Mouse (Mus musculus) left cerebral cortex, adult 18-20 months (tissue): ENCODE data around the gene Cntrl. TPM values are rescaled to one million over a fixed set of nuclear protein-coding genes. Genes with fewer than 3 reads are reported as not detected.
A peak's percentile ranks its signal among the peaks of the same experiment; 100 is the strongest.

Source experiments
- DNase-seq, 2 experiments: peaks; one replicate each; pipeline ENCODE4 v3.0.0; 2021 to 2022; ENCODE audit warnings: low spot score in 2 of 2, mixed read lengths in 1 of 2
- total RNA-seq, 2 experiments: library from RNA; stranded (reverse); gene quantifications; 2 replicates each; pipeline ENCODE4 v1.2.3; 2021

Cntrl gene
- total RNA-seq, 2 experiments from 2014 or later, result 6.8 to 8.2 TPM

- no peak for DNase-seq
These were observed 15.4 kb downstream of the Cntrl start for GRCm38 (mm10) chr2:35124716-35125115.

DNA sequence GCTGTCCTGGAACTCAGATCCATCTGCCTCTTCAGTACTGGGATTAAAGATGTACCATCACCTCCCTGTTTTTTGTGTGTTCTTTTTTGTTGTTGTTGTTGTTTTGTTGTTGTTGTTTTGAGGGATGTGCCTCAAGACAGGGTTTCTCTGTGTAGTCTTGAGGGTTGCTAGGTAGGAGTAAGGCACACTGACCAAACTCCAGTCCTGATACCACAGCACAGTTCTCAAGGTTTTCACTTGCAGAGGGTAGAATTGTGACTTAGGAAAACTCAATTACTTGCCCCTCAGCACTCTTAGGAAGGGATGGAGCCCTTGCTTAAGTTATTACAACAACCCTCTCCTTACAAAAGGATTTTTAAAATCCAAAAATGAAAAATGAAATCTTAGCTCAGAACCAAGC lies 22.2 kb downstream of the Cntrl start:
- no peak for DNase-seq

DNA sequence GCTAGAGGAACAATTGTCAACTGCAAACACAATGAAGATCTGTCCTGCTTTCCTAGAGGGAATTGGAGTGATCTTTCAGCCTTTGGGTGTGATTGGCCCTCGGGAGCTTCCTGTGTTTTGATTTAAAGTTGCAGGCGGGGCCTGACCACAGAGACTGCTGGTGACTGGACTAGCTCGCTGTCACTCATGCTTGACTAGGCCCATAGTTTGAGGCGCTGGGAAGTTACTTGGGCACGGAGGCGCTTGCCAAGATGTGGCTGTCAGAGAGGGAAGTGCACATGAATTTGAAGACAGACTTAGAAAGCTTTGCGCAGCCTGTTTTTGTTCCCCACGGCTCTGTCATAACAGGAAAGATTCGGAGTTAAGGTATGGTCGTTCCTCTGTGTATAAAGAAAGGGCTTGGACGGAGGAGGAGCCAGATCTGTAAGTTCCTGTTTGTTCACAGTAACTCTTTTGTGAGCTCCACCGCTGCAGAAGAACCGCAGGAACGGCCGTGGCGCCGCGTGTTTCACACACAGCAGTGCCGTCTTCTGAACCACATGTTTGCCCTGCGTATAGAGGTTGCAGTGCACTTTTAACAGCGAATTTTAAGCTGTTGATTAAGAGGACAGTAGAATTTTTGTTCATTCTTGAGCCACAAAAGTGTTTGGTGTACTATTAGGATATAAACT lies 22.8 kb downstream of the Cntrl start:
- peak; percentile 94 to 95 for DNase-seq

- no peak for DNase-seq
These were observed 23.4 kb downstream of the Cntrl start for GRCm38 (mm10) chr2:35132662-35133055.

GRCm38 (mm10) chr2:35133891-35134290 lies 24.6 kb downstream of the Cntrl start:
- DNase-seq, result no peak

DNA sequence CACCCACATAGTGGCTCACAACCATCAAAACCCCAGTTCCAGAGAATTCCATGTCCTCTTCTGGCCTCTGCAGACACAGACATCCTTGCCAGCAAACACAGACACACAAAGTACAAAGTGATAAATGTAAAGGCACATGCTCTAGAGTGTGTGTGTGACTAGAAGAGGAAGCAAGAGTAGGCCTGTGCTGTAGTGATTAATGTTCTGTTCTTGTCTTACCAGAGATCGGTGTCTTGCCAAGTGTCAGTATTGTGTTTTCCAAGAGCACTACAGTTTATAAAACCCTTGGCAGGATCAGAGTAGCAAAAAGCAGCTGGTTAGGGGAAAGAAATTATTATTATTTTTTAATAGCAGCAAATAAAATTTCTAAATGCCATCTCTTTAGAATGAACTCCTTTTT lies 29.3 kb downstream of the Cntrl start:
- no peak for DNase-seq

DNA sequence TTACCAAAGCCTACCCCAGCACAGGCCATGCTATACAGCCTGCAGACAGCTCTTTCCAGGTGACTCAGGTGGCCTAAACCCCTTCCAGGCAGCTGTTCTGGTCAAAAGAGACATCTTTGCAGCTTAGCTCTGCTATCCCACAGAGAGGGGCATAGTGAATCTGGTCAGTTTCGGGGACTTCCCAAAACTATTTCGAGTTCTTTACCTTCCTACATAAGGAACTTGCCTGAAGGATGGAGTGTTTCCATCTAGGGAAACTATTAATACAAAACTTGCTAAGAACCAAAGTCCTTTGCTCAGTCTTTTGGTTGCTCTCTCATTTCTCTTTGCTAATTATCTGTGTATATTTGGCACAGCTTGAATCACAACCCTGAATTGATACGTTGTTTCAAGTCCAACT lies 32.4 kb downstream of the Cntrl start:
- DNase-seq, result no peak

DNA sequence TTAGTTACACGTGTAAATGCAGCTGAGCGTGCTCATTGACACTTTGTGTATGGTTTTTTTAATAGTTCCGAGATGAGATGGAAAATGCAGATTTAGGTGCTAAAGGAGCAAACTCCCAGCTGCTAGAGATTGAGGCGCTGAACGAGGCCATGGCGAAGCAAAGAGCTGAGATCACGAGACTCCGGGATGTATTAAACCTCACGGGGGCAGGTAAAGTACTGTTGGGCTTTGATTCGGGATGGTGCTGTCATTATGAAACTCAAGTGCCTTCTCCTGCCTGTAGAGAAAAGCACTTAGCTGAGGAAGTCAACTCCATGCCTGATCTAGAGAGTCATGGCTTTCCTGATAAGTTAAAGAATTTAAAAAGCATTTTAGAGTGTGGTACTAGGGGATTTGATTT lies 39.5 kb downstream of the Cntrl start:
- no peak for DNase-seq

GRCm38 (mm10) chr2:35151303-35151882 lies 42.1 kb downstream of the Cntrl start:
- no peak for DNase-seq

- no peak for DNase-seq
These were observed 43.9 kb downstream of the Cntrl start for GRCm38 (mm10) chr2:35153179-35153578.

- DNase-seq, result no peak
These were observed 44.7 kb downstream of the Cntrl start for GRCm38 (mm10) chr2:35153844-35154554.

DNA sequence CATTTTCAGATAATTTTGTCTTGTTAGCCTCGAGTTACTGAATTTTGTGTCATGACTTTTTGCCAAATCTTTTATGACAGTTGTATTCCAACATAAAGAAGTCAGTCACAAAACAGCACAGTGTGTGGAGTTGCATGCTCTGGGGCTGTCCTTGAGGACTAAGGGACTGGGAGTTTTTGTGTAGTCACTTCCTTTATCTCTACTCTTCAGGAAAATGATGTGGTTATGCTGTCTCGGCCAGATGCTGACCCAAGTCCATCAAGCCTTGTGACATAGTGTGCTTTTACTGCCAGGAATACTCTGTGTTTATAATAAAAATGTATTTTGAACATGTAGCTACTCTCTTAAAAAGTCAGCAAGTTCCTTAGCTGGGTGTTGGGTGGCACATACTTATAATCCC lies 47.7 kb downstream of the Cntrl start:
- DNase-seq, result no peak

DNA sequence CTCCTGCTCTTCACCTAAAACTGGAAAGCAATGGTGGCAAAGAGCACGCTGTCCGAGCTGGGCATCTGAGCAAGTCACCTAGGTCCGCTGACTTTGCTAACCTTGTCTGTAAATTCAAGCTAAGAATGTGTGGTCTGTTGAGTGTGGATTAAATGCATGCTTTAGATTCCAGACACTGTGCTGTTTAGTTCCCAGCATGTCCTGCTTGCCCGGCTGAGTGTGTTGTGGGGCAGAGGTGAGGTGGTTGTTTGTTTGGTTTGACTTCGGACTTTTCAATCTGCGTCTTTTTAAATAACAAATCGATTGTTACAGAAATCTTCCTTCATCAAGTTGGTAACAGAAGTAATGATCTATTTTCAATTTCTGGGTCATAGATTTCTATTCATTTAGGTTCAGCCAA lies 48.5 kb downstream of the Cntrl start:
- DNase-seq, result no peak

DNA sequence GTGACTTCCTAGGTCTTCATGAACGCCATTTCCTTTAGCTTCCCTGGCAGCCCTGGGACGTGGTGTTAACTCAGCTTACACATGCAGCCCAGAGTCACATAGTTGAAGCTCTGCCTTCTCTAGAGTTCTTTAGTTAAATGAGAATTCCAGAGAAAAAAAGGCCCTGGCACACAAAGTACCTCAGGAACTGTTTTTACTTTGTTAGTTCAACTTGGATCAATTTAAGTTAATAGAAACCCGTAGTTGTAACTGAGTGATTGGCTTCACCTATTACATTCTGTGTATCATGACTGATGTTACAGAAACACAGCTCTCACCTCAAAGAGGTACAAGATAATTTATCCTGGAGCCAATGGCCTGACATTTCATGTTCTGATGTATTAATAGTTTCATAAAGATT lies 49.1 kb downstream of the Cntrl start:
- DNase-seq, result no peak

- no peak for DNase-seq
These were observed 50.9 kb downstream of the Cntrl start for GRCm38 (mm10) chr2:35160206-35160605.

- DNase-seq, result no peak
These were observed 52.7 kb downstream of the Cntrl start for GRCm38 (mm10) chr2:35161846-35162488.

- DNase-seq, result no peak
These were observed 54.1 kb downstream of the Cntrl start for GRCm38 (mm10) chr2:35163396-35163795.

- no peak for DNase-seq
These were observed 56.1 kb downstream of the Cntrl start for GRCm38 (mm10) chr2:35165416-35165815.

- DNase-seq, result no peak
These were observed 57.5 kb downstream of the Cntrl start for GRCm38 (mm10) chr2:35166816-35167215.

- no peak for DNase-seq
These were observed 60.2 kb downstream of the Cntrl start for GRCm38 (mm10) chr2:35169452-35169851.

DNA sequence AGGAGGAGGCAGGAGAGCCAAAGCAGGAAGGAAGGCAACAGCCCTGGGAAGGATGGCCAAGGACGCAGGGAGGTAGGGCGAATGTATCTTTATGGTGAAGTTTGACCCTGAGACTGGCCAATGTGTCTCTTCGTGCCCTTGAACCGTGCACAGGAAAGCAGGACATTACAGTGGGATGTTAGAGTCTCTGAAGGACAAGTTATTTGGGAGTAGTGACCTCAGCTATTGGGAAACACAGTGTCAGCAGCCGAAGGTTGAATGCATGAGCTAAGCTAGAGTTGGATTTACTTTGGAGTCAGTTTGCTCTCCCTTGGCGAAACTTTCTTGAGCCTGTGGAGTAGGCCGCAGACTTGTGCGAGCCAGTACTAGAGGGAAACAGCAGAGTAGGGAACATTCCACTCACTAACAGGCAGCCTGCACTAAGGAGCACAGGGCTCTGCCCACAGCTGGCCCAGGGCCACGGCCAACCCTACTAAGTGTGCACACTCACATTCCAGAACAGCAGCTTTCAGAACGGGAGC lies 62.1 kb downstream of the Cntrl start:
- DNase-seq, result no peak

DNA sequence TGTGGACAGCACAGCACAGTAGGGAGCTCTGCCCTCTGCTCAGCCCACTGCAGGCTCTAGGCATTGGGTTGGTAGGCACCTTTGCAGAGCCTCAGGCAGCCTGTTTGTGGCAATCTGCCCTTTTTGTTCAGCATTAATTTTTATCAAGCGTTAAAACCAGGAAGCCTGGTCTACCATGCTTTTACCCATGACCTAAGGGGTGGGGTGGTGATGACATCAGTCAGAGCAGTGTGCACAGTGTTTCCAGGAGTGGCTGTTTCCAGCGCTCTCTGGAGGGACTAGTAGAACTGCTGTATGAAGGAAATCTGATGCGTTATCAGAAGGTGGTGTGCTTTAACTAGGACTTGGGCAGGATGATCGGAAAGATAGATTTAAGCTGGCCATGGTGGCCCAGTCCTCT lies 63.0 kb downstream of the Cntrl start:
- DNase-seq, result no peak
